Mouse (Mus musculus): ENCODE data around the gene Ndufa4l2. TPM values are rescaled to one million over a fixed set of nuclear protein-coding genes. Genes with fewer than 3 reads are reported as not detected.

Gene Ndufa4l2
- polyA plus RNA-seq, 1 experiment from 2014 or later = 27.1 TPM

DNA sequence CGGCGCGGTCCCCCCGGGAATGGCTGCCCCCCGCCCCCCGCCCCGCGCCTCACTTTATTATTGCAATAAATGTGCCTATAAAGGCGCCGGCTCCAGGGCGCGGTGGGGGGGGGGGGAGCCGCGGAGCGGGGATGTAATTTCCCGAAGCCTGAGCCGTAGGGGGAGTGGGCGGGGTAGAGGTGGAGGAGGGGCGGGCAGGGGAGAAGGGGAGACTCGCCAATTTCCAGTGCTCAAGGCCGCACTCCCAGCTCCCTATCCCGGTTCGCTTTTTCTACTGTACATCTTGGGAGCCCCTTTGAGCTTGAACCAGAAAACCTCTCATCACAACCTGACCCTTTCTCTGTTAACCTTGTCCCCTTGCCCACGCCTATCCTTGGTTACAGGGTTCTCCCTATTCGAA lies 16.2 kb downstream of the Ndufa4l2 start:
- ATAC-seq (ENCODE audit: low FRiP score, low TSS enrichment) = no peak

DNA sequence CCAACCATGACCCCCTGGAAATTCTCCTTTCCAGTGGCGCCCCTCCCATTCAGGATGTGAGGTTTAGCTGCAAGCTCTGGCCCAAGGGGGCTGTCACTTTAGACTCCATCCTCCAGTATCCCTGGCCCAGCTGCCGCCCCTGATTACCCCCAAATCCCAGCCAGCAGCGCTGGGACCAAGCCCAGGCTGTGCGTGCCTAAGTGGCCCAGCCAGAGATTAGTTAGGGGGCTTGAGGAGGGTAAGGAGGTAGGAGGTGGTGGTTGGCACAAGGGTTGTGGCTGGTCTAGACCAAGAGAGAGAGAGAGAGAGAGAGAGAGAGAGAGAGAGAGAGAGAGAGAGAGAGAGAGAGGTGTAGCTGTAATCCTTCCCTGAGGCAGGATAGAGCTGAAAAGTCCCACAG lies 16.8 kb downstream of the Ndufa4l2 start:
- Histone ChIP-seq H3K4me1 (ENCODE audit: control insufficient read depth, insufficient read depth, low read length) (peaks cover 24% of the 10 kb centered on the region), H3K9ac (ENCODE audit: low read depth, low read length) (no peak overlapping the region), H3K4me2 (replicated peaks; ENCODE audit: low read depth, low read length) (no peak overlapping the region), H3K27ac (ENCODE audit: low read depth, low read length) (no peak overlapping the region), H3K27me3 (ENCODE audit: control insufficient read depth, insufficient read depth, low read length) (peaks cover 99% of the 10 kb centered on the region), H3K9me3 (ENCODE audit: control insufficient read depth, low read length) (no peaks in the 10 kb centered on the region), H3K36me3 (ENCODE audit: control insufficient read depth, insufficient read depth, low read length) (no peaks in the 10 kb centered on the region), H3K4me3 (ENCODE audit: low read length) (no peak overlapping the region)
- no peak for ATAC-seq (ENCODE audit: low FRiP score, low TSS enrichment)
- 4% methylated on average over 4 of the region's 4 CpGs for WGBS

More for the DNA sequence above, 16.2 kb downstream of the Ndufa4l2 start:
- under 1% methylated on average over 16 of the region's 25 CpGs for WGBS
- Histone ChIP-seq H3K36me3 (ENCODE audit: control insufficient read depth, insufficient read depth, low read length) (no peaks in the 10 kb centered on the region), H3K27me3 (ENCODE audit: control insufficient read depth, insufficient read depth, low read length) (peaks cover 100% of the 10 kb centered on the region), H3K4me1 (ENCODE audit: control insufficient read depth, insufficient read depth, low read length) (peaks cover 29% of the 10 kb centered on the region), H3K9ac (ENCODE audit: low read depth, low read length) (no peak overlapping the region), H3K4me3 (ENCODE audit: low read length) (0 out of 2 replicates have a peak overlapping the region, but pooled peaks have one; percentile 3), H3K27ac (ENCODE audit: low read depth, low read length) (no peak overlapping the region), H3K9me3 (ENCODE audit: control insufficient read depth, low read length) (no peaks in the 10 kb centered on the region), H3K4me2 (replicated peaks; ENCODE audit: low read depth, low read length) (peak overlapping the region; percentile 18; the same call in 1 of the 2 replicates)

DNA sequence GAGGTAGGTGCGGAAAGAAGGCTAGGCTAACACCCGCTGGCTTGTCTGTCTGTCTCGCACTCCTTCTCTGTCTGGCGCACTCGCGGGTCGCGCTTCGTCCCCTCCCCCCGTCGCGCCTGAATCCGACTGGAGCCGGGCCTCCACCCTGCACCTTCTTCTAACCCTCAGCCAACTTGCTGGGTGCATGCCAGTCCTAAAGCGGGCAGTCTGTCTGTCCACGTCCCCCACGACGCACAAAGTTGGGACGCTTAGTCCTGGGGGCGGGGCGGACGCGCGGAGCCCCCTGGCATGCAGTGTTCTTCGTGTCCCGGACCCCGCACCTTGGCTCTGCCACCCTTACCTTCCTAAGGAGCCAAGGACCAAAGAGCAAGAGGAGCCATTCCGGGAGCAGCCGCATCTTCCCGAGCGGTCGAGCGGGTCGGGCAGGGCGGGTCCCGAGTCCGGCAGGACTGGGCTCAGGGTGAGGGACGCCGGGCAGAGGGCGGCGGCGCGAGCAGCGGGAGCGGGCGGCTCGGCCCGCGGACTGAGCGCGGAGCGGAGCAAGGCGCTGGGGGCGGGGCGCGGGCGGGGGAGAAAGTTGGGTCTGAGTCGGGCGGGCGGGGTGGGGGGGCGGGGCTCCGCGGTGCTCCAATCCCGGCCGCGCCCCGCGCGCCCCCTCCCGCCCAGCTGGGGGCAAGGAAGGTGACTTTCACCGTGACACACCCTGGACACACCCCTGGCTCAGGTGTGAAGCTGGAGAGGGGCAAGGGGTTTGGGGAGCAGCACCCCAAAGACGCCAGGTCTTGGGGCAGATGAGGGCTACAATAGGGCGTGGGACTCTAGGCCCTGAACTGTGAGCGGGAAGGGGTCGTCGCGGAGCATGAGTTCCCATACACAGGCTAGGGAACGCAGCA lies 19.5 kb downstream of the Ndufa4l2 start, which contains the start of gene Nxph4:
TSS of gene Nxph4 (minus strand) at position 524 of the 893 bp plus-strand sequence.
- H3K4me2 ChIP-seq (replicated peaks; ENCODE audit: low read depth, low read length) = peak within 1 kb of the TSS; percentile 83
- no peaks in the 10 kb centered on the region for H3K9me3 ChIP-seq (ENCODE audit: control insufficient read depth, low read length)
- 0% methylated on average over 66 of the region's 78 CpGs for WGBS
- peaks cover 22% of the 10 kb centered on the region for H3K4me1 ChIP-seq (ENCODE audit: control insufficient read depth, insufficient read depth, low read length)
- peak within 1 kb of the TSS; percentile 35 for H3K9ac ChIP-seq (ENCODE audit: low read depth, low read length)
- H3K4me3 ChIP-seq (ENCODE audit: low read length) = peak within 1 kb of the TSS; percentile 43
- H3K36me3 ChIP-seq (ENCODE audit: control insufficient read depth, insufficient read depth, low read length) = peaks cover 7% of the 10 kb centered on the region; the same call in 1 of the 2 replicates
- peak; percentile 16; the same call in 1 of the 2 replicates for ATAC-seq (ENCODE audit: low FRiP score, low TSS enrichment)
- peaks cover 77% of the 10 kb centered on the region for H3K27me3 ChIP-seq (ENCODE audit: control insufficient read depth, insufficient read depth, low read length)
- no peak within 1 kb of the TSS for H3K27ac ChIP-seq (ENCODE audit: low read depth, low read length)

DNA sequence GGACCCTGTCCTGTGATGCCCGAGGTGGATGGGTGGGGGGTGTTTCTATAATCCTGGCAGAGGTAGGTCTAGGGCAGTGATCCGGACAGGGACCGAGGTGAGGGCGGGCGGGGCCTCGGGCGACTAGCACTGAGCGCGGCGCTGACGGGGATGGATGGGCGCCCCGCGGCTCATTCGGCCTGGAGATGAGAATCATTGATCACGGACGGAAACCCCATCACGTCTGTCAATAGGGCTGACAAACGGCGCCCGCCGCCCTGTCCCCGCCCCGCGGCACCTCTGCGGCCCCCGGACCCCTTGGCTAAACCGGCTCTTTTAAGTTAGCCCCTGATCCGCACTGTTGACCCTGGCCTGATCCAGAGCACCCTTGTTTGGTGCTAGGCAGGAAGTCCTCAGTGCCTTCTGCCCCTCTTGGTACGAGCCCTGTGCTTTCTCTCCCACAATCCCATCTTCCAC lies 20.2 kb downstream of the Ndufa4l2 start:
- no peaks in the 10 kb centered on the region for H3K9me3 ChIP-seq (ENCODE audit: control insufficient read depth, low read length)
- H3K27ac ChIP-seq (ENCODE audit: low read depth, low read length) = no peak overlapping the region
- peaks cover 13% of the 10 kb centered on the region; the same call in 1 of the 2 replicates for H3K36me3 ChIP-seq (ENCODE audit: control insufficient read depth, insufficient read depth, low read length)
- peak overlapping the region; percentile 43 for H3K4me3 ChIP-seq (ENCODE audit: low read length)
- 0% methylated on average over 27 of the region's 30 CpGs for WGBS
- H3K4me2 ChIP-seq (replicated peaks; ENCODE audit: low read depth, low read length) = peak overlapping the region; percentile 83
- H3K4me1 ChIP-seq (ENCODE audit: control insufficient read depth, insufficient read depth, low read length) = peaks cover 22% of the 10 kb centered on the region
- H3K9ac ChIP-seq (ENCODE audit: low read depth, low read length) = 0 out of 2 replicates have a peak overlapping the region, but pooled peaks have one; percentile 35
- ATAC-seq (ENCODE audit: low FRiP score, low TSS enrichment) = no peak
- H3K27me3 ChIP-seq (ENCODE audit: control insufficient read depth, insufficient read depth, low read length) = peaks cover 70% of the 10 kb centered on the region

DNA sequence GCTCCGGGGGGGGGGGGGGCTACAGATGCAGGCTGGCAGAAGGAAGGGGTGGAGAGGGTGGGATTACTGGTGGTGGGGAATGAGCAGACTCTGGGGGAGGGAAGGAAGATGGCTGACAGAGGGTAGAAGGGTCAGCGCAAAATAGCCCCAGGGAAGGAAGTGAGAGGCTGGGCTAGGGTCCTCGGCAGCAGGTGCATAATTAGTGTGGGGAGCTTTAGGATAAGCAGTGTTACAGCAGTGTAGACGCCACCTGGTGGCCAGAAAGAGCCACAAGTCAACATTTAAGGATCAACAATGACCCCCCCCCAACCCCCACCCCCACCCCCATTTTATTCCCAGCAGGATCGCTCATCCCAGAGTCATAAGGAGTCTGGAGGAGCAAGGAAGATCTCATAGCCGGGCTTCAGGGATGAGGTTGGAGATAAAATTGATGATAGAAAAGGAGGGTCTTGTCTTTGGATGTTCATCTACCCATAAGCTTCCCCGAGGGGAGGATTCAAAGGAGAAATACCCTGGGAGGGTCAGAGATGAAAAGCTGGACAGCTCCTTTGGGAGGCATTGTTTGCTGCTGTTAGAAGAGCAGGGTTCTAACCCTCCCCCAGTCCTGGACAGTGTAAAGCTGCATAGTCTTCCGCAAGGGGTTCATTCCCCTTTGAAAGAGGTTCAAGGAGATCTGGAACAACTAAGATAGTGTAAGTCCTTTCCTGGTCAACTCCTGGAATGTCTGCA lies 22.0 kb downstream of the Ndufa4l2 start:
- H3K4me1 ChIP-seq (ENCODE audit: control insufficient read depth, insufficient read depth, low read length) = peaks cover 15% of the 10 kb centered on the region
- H3K4me2 ChIP-seq (replicated peaks; ENCODE audit: low read depth, low read length) = no peak overlapping the region
- no peaks in the 10 kb centered on the region for H3K9me3 ChIP-seq (ENCODE audit: control insufficient read depth, low read length)
- no peak overlapping the region for H3K27ac ChIP-seq (ENCODE audit: low read depth, low read length)
- H3K4me3 ChIP-seq (ENCODE audit: low read length) = no peak overlapping the region
- WGBS = 10% methylated on average over 8 of the region's 8 CpGs
- H3K36me3 ChIP-seq (ENCODE audit: control insufficient read depth, insufficient read depth, low read length) = peaks cover 24% of the 10 kb centered on the region; the same call in 1 of the 2 replicates
- no peak for ATAC-seq (ENCODE audit: low FRiP score, low TSS enrichment)
- H3K9ac ChIP-seq (ENCODE audit: low read depth, low read length) = no peak overlapping the region
- H3K27me3 ChIP-seq (ENCODE audit: control insufficient read depth, insufficient read depth, low read length) = peaks cover 52% of the 10 kb centered on the region

DNA sequence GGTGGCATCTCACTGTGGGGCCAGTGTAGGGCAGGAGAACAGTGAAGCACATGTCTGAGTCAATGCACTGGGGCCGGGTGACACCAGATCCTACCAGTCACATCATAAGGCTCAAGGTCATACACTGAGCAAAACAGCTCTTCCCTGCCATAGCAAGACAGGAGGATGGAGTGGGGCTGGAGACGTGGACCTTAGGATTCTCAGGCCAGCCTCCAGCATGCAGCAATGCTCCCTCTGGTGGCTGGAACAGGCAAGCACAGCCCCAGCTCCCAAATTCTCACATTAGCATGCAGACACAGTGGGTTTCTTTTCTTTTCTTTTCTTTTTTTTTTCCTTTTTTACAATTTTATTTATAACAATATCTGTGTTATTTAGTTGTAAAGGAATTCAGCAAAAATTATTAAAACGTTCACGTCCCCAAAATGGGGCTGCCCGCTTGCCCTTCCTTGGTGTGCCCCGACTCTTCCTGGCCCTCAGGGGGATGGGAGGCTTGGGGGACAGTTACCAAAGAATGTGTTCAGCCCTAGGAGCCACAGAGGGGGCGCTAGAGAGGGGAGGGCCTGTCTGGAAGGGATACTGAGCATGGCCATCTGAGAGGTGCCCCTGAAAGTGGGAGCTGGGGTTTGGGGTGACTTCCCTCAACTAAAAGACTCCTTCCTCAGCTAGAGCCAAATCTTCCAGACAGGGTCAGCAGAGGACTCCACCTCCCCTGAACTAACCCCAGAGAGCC lies 23.3 kb downstream of the Ndufa4l2 start:
- Histone ChIP-seq H3K9ac (ENCODE audit: low read depth, low read length) (no peak overlapping the region), H3K4me2 (replicated peaks; ENCODE audit: low read depth, low read length) (no peak overlapping the region), H3K27me3 (ENCODE audit: control insufficient read depth, insufficient read depth, low read length) (peaks cover 40% of the 10 kb centered on the region), H3K36me3 (ENCODE audit: control insufficient read depth, insufficient read depth, low read length) (peaks cover 30% of the 10 kb centered on the region; the same call in 1 of the 2 replicates), H3K27ac (ENCODE audit: low read depth, low read length) (no peak overlapping the region), H3K4me3 (ENCODE audit: low read length) (no peak overlapping the region), H3K9me3 (ENCODE audit: control insufficient read depth, low read length) (no peaks in the 10 kb centered on the region), H3K4me1 (ENCODE audit: control insufficient read depth, insufficient read depth, low read length) (peaks cover 15% of the 10 kb centered on the region)
- ATAC-seq (ENCODE audit: low FRiP score, low TSS enrichment) = peak; percentile 41
- whole genome bisulfite sequencing = 29% methylated on average over 7 of the region's 7 CpGs

DNA sequence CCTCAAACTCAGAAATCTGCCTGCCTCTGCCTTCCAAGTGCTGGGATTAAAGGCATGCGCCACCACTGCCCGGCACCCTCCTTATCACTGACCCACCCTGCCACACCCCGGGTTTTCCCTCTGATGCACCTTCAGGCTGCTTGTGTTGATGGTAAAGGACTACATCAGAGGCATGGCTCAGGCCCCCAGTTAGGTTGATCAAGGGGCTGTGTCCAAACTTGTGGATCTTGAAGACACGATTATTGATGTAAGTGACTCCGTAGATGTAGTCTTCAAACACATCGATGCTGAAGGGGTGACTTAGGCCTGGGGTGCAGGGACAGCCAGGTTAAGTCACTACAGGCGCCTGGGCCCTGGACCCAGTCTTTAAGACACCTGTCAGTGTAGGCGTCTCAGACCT lies 26.7 kb downstream of the Ndufa4l2 start:
- WGBS = 95% methylated on average over 8 of the region's 8 CpGs
- H3K9ac ChIP-seq (ENCODE audit: low read depth, low read length) = no peak overlapping the region

DNA sequence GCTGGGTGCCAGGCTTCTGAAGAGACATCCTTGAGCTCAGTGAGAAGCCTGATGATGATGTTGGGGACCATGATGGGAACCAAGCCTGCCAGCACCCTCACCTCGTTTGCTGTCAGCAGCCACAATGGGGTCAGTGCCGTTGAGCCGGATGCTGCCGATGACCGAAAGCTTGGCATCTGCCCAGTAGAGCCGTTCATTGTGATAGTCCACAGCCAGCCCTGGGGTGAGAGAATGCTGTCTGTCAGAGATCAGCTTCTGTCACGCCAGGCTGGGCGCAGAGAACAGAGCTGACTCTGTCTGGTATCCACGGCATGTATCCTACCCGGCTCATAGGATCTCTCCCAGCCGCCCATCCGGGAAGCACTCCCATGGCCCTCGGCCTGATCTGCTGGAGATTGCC lies 27.3 kb downstream of the Ndufa4l2 start:
- Histone ChIP-seq H3K9me3 (ENCODE audit: control insufficient read depth, low read length) (no peaks in the 10 kb centered on the region), H3K9ac (ENCODE audit: low read depth, low read length) (no peak overlapping the region), H3K4me2 (replicated peaks; ENCODE audit: low read depth, low read length) (no peak overlapping the region), H3K4me1 (ENCODE audit: control insufficient read depth, insufficient read depth, low read length) (no peaks in the 10 kb centered on the region), H3K36me3 (ENCODE audit: control insufficient read depth, insufficient read depth, low read length) (peaks cover 61% of the 10 kb centered on the region), H3K4me3 (ENCODE audit: low read length) (no peak overlapping the region), H3K27ac (ENCODE audit: low read depth, low read length) (no peak overlapping the region), H3K27me3 (ENCODE audit: control insufficient read depth, insufficient read depth, low read length) (peaks cover under 1% of the 10 kb centered on the region; the same call in 1 of the 2 replicates)
- ATAC-seq (ENCODE audit: low FRiP score, low TSS enrichment) = no peak
- WGBS = 74% methylated on average over 13 of the region's 13 CpGs

More for the DNA sequence above, 26.7 kb downstream of the Ndufa4l2 start:
- Histone ChIP-seq H3K4me1 (ENCODE audit: control insufficient read depth, insufficient read depth, low read length) (no peaks in the 10 kb centered on the region), H3K9me3 (ENCODE audit: control insufficient read depth, low read length) (no peaks in the 10 kb centered on the region), H3K36me3 (ENCODE audit: control insufficient read depth, insufficient read depth, low read length) (peaks cover 56% of the 10 kb centered on the region), H3K27me3 (ENCODE audit: control insufficient read depth, insufficient read depth, low read length) (peaks cover 5% of the 10 kb centered on the region; the same call in 1 of the 2 replicates), H3K4me2 (replicated peaks; ENCODE audit: low read depth, low read length) (no peak overlapping the region), H3K4me3 (ENCODE audit: low read length) (no peak overlapping the region), H3K27ac (ENCODE audit: low read depth, low read length) (no peak overlapping the region)
- no peak for ATAC-seq (ENCODE audit: low FRiP score, low TSS enrichment)

All from kidney, embryonic 14.5 days (tissue).